Mouse (Mus musculus): Measurements from ENCODE around the gene Rgs18.

The Rgs18 gene

GRCm38 (mm10) chr1:144775331-144775730, at the start of gene Rgs18:
Rgs18 (minus strand) TSS chr1:144775435.
- no peak for DNase-seq

GRCm38 (mm10) chr1:144774394-144774793, 841 bp downstream of the Rgs18 start:
- no peak for DNase-seq

- no peak for DNase-seq
Observed at GRCm38 (mm10) chr1:144766218-144766617, 9.0 kb downstream of the Rgs18 start.

- DNase-seq: no peak
Observed at GRCm38 (mm10) chr1:144760792-144761191, 14.4 kb downstream of the Rgs18 start.

- no peak for DNase-seq
Observed at GRCm38 (mm10) chr1:144750763-144751162, 24.5 kb downstream of the Rgs18 start.

GRCm38 (mm10) chr1:144746182-144746581, 29.1 kb downstream of the Rgs18 start:
- no peak for DNase-seq

GRCm38 (mm10) chr1:144737739-144738138, 37.5 kb downstream of the Rgs18 start:
- DNase-seq: no peak

- DNase-seq: no peak
Observed at GRCm38 (mm10) chr1:144720736-144721135, 54.5 kb downstream of the Rgs18 start.

- no peak for DNase-seq
Observed at GRCm38 (mm10) chr1:144704373-144704772, 70.9 kb downstream of the Rgs18 start.
